Mouse (Mus musculus) lung, postnatal 10 days (tissue): Measurements from ENCODE around the gene Ak7.

ENCODE experiments used
- DNase-seq: peaks from one replicate; pipeline ENCODE4 v3.0.0; 2021

The Ak7 gene

DNA sequence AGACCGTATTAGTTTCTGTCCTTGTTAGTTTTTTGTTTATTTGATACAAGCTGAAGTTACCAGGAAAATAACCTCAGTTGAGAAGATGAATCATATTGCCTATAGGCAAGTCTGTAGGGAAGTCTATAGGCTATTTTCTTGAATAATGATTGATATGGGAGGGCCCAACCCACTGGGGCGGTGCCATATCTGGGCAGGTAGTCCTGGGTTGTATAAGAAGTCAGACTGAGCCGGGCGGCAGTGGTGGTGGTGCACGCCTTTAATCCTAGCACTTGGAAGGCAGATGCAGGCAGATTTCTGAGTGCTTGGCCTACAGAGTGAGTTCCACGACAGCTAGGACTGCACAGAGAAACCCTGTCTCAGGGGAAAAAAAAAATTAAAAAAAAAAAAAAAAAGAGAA is 84.1 kb downstream of the Ak7 start:
- DNase-seq = no peak

GRCm38 (mm10) chr12:105794896-105795295 is 89.1 kb downstream of the Ak7 start:
- no peak for DNase-seq

DNA sequence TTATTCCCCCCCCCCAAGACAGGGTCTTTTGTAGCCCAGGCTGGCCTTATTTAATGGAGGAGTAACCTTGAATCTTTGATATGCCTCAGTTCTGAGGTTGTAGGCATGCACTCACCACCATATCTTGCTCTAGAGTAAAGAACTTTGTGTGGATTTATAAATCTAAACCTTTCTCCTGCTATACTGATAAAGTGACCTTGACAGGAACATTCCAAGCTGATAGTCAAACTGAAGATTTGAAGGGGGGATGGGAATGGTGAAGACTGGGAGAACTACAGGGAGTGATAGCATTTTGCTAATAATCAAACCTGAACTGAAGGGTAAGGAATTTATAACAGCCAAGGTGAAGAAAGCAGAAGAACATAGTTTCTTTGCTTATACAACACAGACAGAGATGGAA is 92.2 kb downstream of the Ak7 start:
- DNase-seq = no peak

DNA sequence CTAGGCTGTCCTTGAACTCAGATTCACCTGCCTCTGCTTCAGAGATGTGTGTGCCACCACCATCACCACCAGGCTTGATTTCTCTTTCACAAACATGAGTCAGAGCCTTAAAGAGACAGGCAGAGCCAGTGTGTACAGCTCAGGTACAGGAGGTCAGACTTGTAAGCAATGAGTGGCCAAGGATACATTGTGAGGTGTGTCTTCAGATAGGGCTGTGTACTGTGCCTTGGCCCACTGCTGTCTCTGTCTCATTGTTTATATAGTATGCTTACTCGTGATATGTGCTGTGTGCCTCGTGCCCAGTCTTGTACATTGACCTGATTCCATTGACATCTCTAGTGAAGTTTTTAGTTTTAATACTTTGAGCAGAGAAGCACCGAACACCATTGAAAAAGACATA is 100.0 kb downstream of the Ak7 start:
- DNase-seq = no peak

DNA sequence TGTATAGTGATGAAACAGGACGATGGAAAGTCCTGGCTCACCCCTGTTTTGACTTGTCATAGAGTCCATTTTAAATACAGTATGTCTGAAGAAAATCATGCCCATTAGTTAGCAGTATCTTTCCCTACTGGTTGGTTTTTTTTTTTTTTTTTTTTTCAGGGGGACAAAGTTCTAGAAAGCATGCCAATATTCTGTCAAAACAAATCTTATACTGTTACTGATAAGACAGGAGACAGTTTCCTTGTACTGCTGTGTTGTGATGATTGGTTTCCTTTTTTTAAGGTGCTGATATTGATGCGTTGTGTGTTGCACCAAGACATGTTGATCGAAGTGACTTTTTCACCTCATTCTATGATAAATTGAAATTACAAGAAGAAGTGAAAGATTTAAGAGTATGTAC is 100.4 kb downstream of the Ak7 start:
- DNase-seq = no peak

GRCm38 (mm10) chr12:105807416-105807815 is 101.6 kb downstream of the Ak7 start:
- no peak for DNase-seq

DNA sequence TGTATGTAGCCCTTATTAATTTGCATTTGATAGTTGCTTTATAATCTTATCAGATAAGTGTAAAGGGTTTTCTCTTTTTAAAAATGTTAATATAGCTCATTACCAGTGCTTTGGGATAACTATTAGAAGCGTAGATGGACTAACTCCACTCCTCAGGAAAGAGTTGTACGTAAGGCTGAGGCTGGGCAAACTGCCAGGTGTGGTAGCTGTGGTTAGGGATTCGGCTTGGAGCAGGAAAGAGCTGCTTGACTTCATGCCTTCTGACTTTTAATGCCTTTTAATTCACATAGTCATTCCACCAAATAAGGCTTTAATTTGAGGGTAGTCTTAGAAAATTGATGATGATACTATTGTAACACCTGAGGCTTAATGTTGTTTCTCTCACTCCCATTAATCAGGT is 103.2 kb downstream of the Ak7 start:
- DNase-seq = no peak

DNA sequence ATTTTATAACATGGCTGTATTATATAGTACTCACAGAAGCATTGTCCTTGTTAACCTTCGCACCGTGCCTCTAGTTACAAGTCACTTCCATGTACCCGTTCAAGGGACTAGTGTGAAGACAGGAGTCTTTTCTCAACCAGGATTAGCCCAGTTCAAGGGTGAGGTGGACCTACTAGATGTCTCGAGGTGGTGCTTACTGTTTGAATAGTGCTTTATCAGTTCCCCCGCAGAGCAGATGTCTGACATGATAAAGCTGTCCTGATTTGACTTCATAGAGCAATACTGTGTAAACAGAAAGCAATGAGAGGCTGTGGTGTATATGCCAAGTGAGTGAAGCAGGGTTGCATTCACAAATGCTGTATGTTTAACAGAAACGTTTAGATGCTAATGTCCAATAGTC is 104.8 kb downstream of the Ak7 start:
- no peak for DNase-seq

DNA sequence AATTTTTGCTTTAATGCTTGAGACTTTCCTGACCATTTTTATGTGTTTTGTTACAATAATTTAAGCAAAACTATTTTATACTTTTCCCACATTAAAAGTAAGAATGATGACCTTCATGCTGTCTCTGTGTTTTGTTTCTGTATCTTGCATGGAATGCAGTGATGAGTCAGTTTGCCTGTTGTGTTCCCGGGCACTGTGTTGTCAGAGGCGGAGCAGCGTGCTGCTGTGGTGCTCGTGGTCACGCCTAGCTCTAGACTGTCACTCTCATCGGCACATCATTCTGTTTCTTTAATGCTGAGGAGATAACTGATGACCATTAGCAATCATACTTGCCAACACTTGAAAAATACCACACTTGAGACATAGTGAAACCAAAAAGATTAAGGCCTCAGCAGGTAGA is 108.2 kb downstream of the Ak7 start:
- no peak for DNase-seq

DNA sequence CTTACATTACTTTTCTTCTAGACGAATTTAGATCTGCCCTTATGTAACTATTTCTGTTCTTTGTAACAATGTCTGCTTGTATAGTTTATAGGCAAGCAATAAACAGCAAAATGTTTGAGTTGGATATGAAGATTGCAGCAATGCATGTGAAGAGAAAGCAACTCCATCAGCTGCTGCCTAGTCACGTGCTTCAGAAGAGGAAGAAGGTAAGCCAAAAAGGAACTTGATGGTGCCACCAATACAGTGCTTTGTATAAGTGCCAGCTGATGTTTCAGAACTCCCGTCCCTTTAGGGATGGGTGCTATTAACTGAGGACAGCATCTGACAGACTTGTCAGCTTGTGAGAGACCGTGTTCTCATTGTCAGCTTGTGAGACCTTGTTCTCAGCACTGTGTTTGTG is 117.7 kb downstream of the Ak7 start:
- DNase-seq = no peak

DNA sequence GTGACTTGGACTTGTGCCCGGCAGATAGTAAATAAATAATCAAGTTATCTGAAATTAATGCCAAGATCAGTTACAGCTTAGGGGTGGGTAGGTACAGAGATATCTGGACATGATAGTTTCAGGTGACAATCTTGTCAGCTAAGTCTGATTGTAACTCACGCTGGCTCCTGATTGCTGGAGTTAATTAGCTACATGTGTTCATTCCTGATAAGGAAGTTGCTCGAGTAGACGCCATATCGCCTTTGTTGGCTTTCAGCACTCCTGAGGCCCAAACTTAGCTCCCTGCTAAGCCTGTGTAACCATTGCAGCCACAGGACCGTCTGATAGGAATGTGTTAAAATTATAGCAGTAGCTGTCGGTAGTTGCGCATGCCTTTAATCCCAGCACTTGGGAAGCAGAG is 119.0 kb downstream of the Ak7 start:
- no peak for DNase-seq

DNA sequence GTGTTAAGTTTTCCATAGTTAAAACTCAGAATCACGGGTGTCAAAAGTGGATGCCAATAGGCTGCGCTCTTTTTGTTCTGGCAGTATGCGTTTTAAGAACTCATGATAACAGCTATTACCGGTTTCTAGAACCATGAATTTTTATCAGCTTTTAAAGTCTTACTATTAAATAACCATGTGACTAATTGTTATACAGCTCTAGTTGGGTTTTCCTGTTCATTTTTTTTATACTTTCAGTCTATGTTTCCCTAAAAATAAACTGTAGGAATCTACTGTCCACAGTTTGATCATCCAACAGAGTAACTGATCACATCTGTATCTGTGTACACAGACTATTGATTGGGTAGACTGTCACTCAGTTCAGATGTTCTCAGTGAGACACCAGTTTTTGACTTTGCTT is 119.5 kb downstream of the Ak7 start:
- DNase-seq = no peak
